Mouse (Mus musculus): ENCODE data around the gene Eif4g3. TPM values are rescaled to one million over a fixed set of nuclear protein-coding genes. Genes with fewer than 3 reads are reported as not detected.

Gene Eif4g3
- polyA plus RNA-seq, 1 experiment, result 72.1 TPM

- peak; percentile 3 for DNase-seq
- TF ChIP-seq POLR2A (IDR thresholded peaks at IDR 0.05; ENCODE audit: control insufficient read depth, extremely low read depth, insufficient read depth, low read length, poor library complexity) (no peak), CTCF (IDR thresholded peaks at IDR 0.05; ENCODE audit: borderline replicate concordance, control insufficient read depth, extremely low read depth, insufficient read depth, low read length, poor library complexity) (no peak)
- Histone ChIP-seq H3K36me3 (ENCODE audit: control insufficient read depth, insufficient read depth, low read length) (peaks cover 25% of the 10 kb centered on the region), H3K27ac (ENCODE audit: control insufficient read depth, insufficient read depth, low read length) (no peak overlapping the region), H3K4me1 (replicated peaks; ENCODE audit: control insufficient read depth, insufficient read depth, low read length) (no peaks in the 10 kb centered on the region), H3K27me3 (ENCODE audit: control insufficient read depth, insufficient read depth, low read length) (no peaks in the 10 kb centered on the region), H3K4me3 (ENCODE audit: control insufficient read depth, insufficient read depth, low read length) (no peak overlapping the region)
- 9% methylated on average over 2 of the region's 2 CpGs for WGBS
These were observed 137.3 kb downstream of the Eif4g3 start for GRCm38 (mm10) chr4:138130149-138130548.

DNA sequence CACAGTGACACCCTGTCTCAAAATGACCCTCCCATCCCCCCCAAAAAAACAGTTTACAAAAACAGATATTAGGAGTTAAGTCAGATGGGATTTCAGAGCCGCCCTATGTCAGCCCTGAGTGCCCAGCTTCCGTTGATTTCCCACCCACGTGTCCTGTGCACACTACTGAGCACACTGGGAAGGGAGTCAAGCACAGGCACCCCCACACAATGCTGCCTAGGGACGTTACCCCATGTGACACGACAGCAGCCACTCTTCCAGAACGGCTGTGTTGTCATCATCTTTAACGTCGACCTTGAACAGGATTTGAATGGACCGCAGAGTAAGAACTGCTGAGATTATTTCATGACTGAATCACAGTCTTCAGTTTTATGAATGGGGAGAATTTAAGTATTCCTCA is 138.4 kb downstream of the Eif4g3 start:
- no peak for TF ChIP-seq CTCF (IDR thresholded peaks at IDR 0.05; ENCODE audit: borderline replicate concordance, control insufficient read depth, extremely low read depth, insufficient read depth, low read length, poor library complexity)
- no peak for TF ChIP-seq POLR2A (IDR thresholded peaks at IDR 0.05; ENCODE audit: control insufficient read depth, extremely low read depth, insufficient read depth, low read length, poor library complexity)
- Histone ChIP-seq H3K27ac (ENCODE audit: control insufficient read depth, insufficient read depth, low read length) (no peak overlapping the region), H3K4me1 (replicated peaks; ENCODE audit: control insufficient read depth, insufficient read depth, low read length) (no peaks in the 10 kb centered on the region), H3K27me3 (ENCODE audit: control insufficient read depth, insufficient read depth, low read length) (no peaks in the 10 kb centered on the region), H3K36me3 (ENCODE audit: control insufficient read depth, insufficient read depth, low read length) (peaks cover 18% of the 10 kb centered on the region), H3K4me3 (ENCODE audit: control insufficient read depth, insufficient read depth, low read length) (no peak overlapping the region)
- WGBS, result 93% methylated on average over 9 of the region's 9 CpGs
- no peak for DNase-seq

GRCm38 (mm10) chr4:138131716-138132115 is 138.9 kb downstream of the Eif4g3 start:
- Histone ChIP-seq H3K4me3 (ENCODE audit: control insufficient read depth, insufficient read depth, low read length) (no peak overlapping the region), H3K27me3 (ENCODE audit: control insufficient read depth, insufficient read depth, low read length) (no peaks in the 10 kb centered on the region), H3K4me1 (replicated peaks; ENCODE audit: control insufficient read depth, insufficient read depth, low read length) (no peaks in the 10 kb centered on the region), H3K27ac (ENCODE audit: control insufficient read depth, insufficient read depth, low read length) (no peak overlapping the region), H3K36me3 (ENCODE audit: control insufficient read depth, insufficient read depth, low read length) (peaks cover 13% of the 10 kb centered on the region)
- TF ChIP-seq CTCF (IDR thresholded peaks at IDR 0.05; ENCODE audit: borderline replicate concordance, control insufficient read depth, extremely low read depth, insufficient read depth, low read length, poor library complexity) (no peak), POLR2A (IDR thresholded peaks at IDR 0.05; ENCODE audit: control insufficient read depth, extremely low read depth, insufficient read depth, low read length, poor library complexity) (no peak)
- 93% methylated on average over 3 of the region's 3 CpGs for WGBS
- DNase-seq, result no peak

GRCm38 (mm10) chr4:138133360-138133759 is 140.5 kb downstream of the Eif4g3 start:
- TF ChIP-seq POLR2A (IDR thresholded peaks at IDR 0.05; ENCODE audit: control insufficient read depth, extremely low read depth, insufficient read depth, low read length, poor library complexity) (no peak), CTCF (IDR thresholded peaks at IDR 0.05; ENCODE audit: borderline replicate concordance, control insufficient read depth, extremely low read depth, insufficient read depth, low read length, poor library complexity) (no peak)
- no peak overlapping the region for H3K4me3 ChIP-seq (ENCODE audit: control insufficient read depth, insufficient read depth, low read length)
- no peaks in the 10 kb centered on the region for H3K4me1 ChIP-seq (replicated peaks; ENCODE audit: control insufficient read depth, insufficient read depth, low read length)
- no peaks in the 10 kb centered on the region for H3K36me3 ChIP-seq (ENCODE audit: control insufficient read depth, insufficient read depth, low read length)
- DNase-seq, result no peak
- no peaks in the 10 kb centered on the region for H3K27me3 ChIP-seq (ENCODE audit: control insufficient read depth, insufficient read depth, low read length)
- WGBS, result 92% methylated on average over 9 of the region's 9 CpGs
- no peak overlapping the region for H3K27ac ChIP-seq (ENCODE audit: control insufficient read depth, insufficient read depth, low read length)

DNA sequence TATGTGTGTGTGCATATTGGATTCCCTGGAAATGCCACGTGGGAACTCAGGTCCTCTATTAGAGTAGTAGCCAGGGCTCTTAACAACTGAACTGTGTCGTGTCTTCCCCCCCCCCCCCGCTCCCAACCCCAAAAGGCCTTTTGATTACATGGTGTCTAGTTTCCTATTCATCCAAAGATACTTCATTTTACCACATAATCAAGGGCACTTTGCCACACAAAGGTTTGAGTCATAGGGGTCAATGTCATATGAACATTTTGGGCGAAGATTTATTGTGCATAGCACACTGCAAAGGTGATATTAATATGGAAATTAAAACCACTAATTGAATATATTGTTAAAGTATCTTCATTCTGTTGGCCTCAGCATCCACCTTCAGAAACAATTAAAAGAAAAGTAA is 144.5 kb downstream of the Eif4g3 start:
- Histone ChIP-seq H3K4me3 (ENCODE audit: control insufficient read depth, insufficient read depth, low read length) (no peak overlapping the region), H3K27ac (ENCODE audit: control insufficient read depth, insufficient read depth, low read length) (no peak overlapping the region), H3K36me3 (ENCODE audit: control insufficient read depth, insufficient read depth, low read length) (no peaks in the 10 kb centered on the region), H3K4me1 (replicated peaks; ENCODE audit: control insufficient read depth, insufficient read depth, low read length) (no peaks in the 10 kb centered on the region), H3K27me3 (ENCODE audit: control insufficient read depth, insufficient read depth, low read length) (no peaks in the 10 kb centered on the region)
- WGBS, result 84% methylated on average over 4 of the region's 4 CpGs
- TF ChIP-seq CTCF (IDR thresholded peaks at IDR 0.05; ENCODE audit: borderline replicate concordance, control insufficient read depth, extremely low read depth, insufficient read depth, low read length, poor library complexity) (no peak), POLR2A (IDR thresholded peaks at IDR 0.05; ENCODE audit: control insufficient read depth, extremely low read depth, insufficient read depth, low read length, poor library complexity) (no peak)
- DNase-seq, result no peak

GRCm38 (mm10) chr4:138137804-138138203 is 145.0 kb downstream of the Eif4g3 start:
- Histone ChIP-seq H3K4me3 (ENCODE audit: control insufficient read depth, insufficient read depth, low read length) (no peak overlapping the region), H3K4me1 (replicated peaks; ENCODE audit: control insufficient read depth, insufficient read depth, low read length) (no peaks in the 10 kb centered on the region), H3K27ac (ENCODE audit: control insufficient read depth, insufficient read depth, low read length) (no peak overlapping the region), H3K36me3 (ENCODE audit: control insufficient read depth, insufficient read depth, low read length) (no peaks in the 10 kb centered on the region), H3K27me3 (ENCODE audit: control insufficient read depth, insufficient read depth, low read length) (no peaks in the 10 kb centered on the region)
- no peak for TF ChIP-seq POLR2A (IDR thresholded peaks at IDR 0.05; ENCODE audit: control insufficient read depth, extremely low read depth, insufficient read depth, low read length, poor library complexity)
- no peak for TF ChIP-seq CTCF (IDR thresholded peaks at IDR 0.05; ENCODE audit: borderline replicate concordance, control insufficient read depth, extremely low read depth, insufficient read depth, low read length, poor library complexity)
- WGBS, result 95% methylated on average over 17 of the region's 17 CpGs
- DNase-seq, result no peak

DNA sequence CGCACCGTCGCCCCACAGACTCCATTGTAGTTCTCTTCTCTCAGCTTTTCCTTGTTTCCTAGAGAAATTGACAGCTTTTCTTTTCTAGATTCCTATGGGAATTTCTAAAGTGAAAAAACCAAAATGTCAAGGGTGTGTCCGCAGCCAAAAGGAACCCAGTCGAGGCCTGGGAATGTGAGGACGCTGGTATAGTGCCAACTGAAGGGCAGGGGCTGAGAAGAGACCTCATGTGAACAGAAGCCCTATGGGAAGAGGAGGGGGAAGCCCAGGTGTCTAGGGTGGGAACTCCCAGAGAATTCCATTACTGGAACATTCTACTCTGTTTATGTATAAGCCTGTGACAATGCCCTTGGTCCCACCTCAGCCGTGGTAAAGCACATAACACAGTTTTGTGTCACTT is 145.4 kb downstream of the Eif4g3 start:
- no peaks in the 10 kb centered on the region for H3K36me3 ChIP-seq (ENCODE audit: control insufficient read depth, insufficient read depth, low read length)
- TF ChIP-seq CTCF (IDR thresholded peaks at IDR 0.05; ENCODE audit: borderline replicate concordance, control insufficient read depth, extremely low read depth, insufficient read depth, low read length, poor library complexity) (no peak), POLR2A (IDR thresholded peaks at IDR 0.05; ENCODE audit: control insufficient read depth, extremely low read depth, insufficient read depth, low read length, poor library complexity) (no peak)
- H3K4me1 ChIP-seq (replicated peaks; ENCODE audit: control insufficient read depth, insufficient read depth, low read length), result no peaks in the 10 kb centered on the region
- H3K27ac ChIP-seq (ENCODE audit: control insufficient read depth, insufficient read depth, low read length), result no peak overlapping the region
- no peak for DNase-seq
- 92% methylated on average over 7 of the region's 7 CpGs for whole genome bisulfite sequencing
- H3K27me3 ChIP-seq (ENCODE audit: control insufficient read depth, insufficient read depth, low read length), result no peaks in the 10 kb centered on the region
- no peak overlapping the region for H3K4me3 ChIP-seq (ENCODE audit: control insufficient read depth, insufficient read depth, low read length)

Measured in thymus, adult 2 months (tissue).